Mouse (Mus musculus) gastrocnemius, postnatal 14 days (tissue): ENCODE measurements around the gene Gimap5. TPM values are rescaled to one million over a fixed set of nuclear protein-coding genes. Genes with fewer than 3 reads are reported as not detected.

Source experiments
- DNase-seq: peaks from one replicate; pipeline ENCODE4 v3.0.0; 2021; ENCODE audit warnings: mixed read lengths
- intact Hi-C: fragments of 180-260 bp; cut with DNase I; formaldehyde crosslinking; loops from one replicate; pipeline ENCODE4 v1.15.1; 2025; ENCODE audit warnings: low total_unique reads
- long read RNA-seq, 2 experiments: library from polyadenylated mRNA; stranded (forward); transcript quantifications; one replicate each; pipeline ENCODE4 v2.0.0; 2021
- total RNA-seq, 2 experiments: library from RNA; stranded (reverse); gene quantifications; 2 replicates each; pipeline ENCODE4 v1.2.3; 2021

The Gimap5 gene
- 1 to 10 TPM; 3.6 to 4.5 TPM for total RNA-seq
- long read RNA-seq, experiment 1, transcript Gimap5-201 (3 exons, 1,953 nt), result major isoform, 5 of 8 reads
- long read RNA-seq, experiment 1, partial matches to known transcripts, result 0 of 8 reads
- long read RNA-seq, experiment 1, other reads (novel, unspliced or antisense), result 2 of 8 reads
- long read RNA-seq, experiment 2, partial matches to known transcripts, result 0 of 2 reads
- long read RNA-seq, experiment 2, other reads (novel, unspliced or antisense), result 1 of 2 reads

DNA sequence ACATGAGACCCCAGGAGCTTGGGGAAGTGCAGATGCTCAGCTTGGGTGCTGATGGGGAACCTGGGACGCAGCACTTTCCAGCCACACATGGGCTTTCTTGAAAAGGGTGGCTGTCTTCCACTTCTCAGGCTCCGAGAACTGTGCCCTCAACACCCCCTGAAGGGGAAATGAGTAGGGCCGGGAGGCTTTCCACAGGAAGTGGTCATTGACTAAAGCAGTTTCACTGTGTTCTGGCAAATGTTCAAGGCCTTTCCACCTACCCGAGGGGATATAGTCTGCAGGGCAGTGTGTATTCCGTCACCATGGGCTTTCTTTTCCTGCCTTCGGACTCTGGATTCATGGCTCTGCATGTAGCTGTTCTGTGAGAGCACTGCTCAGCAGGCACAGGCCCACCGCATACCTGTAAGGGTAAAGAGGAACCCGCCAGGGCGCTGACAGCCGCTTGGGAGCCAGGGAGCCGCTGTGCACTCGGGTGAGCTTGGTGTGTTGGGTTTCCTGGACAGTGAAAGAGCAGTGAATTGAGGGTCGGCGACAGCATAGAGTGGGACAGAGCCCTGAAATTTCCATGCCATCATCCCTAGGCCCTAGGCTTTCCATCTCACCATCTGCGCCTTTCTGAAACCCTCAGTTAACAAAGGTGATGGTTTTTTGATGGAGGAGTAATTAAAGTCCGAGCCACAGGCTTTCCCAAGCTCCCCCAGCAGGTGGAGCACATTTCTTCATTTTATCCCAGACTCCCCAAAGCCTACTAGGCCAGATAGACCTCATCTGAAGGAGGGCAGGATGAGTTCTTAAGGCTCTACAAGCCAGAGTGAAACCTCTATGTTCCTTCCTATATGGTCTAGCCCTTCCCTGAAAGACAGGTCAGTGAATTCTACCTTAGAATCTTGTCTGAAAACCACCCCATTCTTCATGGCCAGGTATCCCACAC, at the start of gene Gimap5:
Gene Gimap5, plus strand, starts transcription at position 239 of the 931 bp plus-strand sequence.
- intact Hi-C loops, result no loop called here
- DNase-seq, result peak; percentile 22

DNA sequence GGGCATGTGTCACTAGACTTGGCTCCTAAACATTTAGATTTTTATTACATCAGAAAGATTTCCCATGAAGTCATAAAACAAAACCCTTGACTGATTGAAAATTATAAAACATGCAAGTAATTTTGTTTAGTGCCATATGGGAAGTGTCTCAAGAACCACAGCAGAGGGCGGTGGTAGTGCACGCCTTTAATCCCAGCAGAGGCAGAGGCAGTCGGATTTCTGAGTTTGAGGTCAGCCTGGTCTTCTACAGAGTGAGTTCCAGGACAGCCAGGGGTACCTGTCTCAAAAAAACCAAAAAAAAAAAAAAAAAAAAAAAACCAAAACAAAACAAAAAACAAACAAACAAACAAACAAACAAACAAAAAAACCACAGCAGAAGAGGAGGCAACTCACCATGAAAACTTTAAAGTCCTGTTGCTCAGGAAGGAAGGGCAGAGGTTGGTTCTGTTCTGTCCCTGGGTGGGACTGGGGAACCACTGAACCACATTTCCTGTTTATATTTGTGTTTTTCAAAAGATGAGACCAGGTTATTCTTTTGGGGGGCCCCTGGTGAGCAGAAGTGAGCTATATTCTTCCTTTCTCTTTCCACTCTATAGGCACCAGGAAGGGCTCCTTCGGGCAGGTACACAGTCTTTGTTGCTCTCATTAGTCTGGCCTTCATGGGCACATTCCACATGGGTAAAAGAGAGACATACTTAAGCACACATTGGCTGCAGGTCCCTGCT, 49.0 kb upstream of the Gimap5 start:
- no peak for DNase-seq
- intact Hi-C loops, result no loop called here

DNA sequence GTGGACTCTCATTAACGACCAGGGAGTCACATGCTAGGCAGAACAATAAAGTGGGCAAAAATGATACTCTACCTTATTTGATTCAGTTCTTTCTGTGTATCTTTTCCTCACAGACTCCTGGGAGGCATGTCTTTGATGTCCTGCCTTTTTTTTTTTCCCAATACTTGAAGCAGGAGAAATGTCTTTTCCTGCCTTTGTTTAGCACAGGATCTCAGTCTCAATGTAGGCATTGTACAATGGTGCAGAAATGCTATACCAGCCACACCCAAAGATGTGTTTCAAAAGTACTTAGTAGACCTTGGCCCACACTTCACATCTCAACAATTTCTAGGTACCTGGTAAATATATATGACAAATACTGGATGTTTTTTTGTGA, 48.5 kb upstream of the Gimap5 start:
- intact Hi-C loops, result no loop called here
- no peak for DNase-seq

DNA sequence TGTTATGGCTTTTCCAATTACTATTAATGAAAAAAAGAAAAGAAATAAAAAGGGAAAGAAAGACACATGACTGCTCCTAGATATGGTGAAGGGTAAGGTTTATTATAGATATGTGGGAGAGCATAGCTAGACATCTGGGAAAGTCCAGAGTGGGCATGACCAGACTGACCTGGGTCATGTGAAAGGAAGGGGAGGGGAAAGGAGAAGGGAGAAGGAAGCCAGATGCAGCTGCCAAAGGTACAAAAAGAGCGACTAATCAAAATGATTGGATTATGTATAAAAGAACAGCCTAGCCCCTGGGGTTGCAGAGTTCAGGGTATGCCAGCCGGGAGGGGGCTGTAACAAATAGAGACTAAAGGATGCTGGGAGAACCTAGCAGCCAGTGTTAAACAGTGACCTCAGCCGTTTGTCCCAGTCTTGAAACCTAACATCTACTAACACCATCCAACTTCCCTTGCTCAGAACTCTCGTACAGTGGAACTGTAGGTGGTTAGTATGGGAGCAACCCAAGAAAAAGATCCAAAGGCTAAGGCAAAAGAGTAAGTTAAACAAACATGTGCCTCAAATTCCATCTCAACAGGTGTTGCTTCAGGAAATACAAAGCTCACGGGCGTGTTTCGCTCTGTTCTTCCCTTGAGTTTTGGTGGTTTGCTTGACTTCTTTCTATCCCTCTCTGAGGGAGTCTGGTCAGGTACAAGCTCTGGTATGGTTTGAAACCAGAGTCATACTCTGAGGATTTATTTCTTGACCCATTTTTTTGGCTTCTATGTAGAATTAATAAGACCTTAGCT, 47.7 kb upstream of the Gimap5 start:
- intact Hi-C loops, result no loop called here
- no peak for DNase-seq

DNA sequence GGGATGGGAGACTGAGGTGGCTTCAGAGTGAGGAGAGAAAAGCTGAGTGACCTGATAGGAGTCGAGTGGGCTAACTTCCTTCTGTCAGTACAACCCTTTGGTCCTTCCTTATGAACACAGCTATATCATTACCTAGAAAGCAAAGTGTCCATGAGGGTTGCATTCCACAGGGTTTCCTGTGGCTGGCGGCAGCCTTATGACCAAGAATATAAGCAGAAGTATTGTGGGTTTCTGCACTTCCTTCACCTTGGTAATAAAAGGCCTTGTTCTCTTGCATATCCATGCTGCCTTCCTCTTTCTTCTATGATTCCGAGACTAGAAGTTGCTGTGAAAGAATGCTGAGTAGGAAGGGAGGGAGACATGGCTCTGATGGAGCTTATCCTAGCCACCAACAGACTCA, 47.1 kb upstream of the Gimap5 start:
- intact Hi-C loops, result no loop called here
- DNase-seq, result no peak

DNA sequence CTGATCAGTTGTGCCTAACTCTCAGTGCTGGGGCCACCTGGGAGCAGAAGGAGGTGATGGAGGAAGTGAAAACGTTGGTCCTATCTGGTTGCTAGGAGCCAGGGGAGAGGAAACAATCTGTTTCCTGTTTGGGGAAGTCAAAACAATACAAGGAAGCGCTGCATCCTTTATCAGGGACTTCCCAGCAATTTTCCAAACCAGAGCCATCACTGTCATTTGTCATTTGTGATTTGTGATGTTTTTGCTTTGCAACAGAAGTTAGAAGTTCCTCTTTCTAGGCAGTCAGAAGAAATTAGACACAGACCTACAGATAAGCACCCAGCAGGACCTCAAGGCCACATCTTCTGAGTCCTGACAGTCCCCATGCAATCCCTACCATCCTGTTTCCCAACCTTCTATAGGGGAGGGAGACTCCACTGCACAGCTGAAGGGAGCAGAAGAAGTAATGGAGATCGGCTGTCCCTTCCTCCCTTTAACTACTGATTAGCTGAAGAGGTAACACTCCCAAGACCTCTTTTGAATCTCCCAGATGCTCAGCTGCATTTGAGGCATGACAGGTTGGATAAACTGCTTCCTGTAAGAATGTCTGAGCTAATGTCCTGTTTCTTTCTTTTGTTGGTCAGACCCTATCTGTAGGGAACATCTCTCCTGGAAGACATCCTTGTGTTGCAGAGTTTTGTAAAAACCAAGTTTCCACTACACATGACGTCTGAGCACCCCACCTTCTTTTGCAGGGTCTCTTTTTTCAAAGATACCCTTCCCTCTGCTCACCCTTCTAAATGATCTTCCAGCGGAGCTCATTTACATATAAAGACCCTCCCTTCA, 45.5 kb upstream of the Gimap5 start:
- intact Hi-C loops, result no loop called here
- DNase-seq, result no peak

DNA sequence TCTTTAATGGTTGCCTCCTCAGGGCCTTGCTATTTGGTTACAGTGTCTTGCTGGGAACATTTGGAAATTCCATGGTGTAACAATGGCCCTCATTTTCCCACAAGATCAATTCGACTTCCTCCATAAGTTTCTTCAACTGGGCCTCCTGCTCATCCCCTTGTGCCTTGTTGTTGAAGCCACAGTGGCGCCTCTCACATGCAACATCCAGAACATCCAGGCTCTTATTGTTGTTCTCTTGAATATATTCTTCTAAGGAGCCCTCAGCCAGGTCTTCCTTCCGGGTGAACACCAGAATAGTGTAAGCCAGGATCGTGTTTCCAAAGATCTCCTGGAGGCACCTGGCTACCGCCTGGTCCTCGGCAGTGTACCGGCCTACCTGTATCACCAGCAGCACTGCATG, 43.9 kb upstream of the Gimap5 start:
- intact Hi-C loops, result no loop called here
- no peak for DNase-seq

DNA sequence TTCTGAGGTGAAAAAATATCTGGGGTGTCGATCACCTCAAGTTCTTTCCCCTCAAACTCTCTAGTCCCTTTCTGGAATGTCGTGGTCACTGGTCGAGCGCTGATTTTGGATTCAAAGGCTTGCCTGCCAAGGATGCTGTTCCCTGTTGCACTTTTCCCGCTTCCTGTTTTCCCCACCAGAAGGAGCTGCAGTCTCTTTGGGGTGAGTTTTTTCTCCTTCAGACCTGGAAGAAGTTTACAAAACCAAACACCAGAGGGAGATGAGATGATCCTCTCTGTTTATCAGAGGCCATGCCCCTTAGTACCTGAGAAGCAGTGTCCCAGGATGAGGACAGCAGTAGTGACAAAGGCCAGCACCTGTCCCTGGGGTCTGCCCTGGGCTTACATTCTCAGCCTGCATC, 43.4 kb upstream of the Gimap5 start:
- no peak for DNase-seq
- intact Hi-C loops, result no loop called here

DNA sequence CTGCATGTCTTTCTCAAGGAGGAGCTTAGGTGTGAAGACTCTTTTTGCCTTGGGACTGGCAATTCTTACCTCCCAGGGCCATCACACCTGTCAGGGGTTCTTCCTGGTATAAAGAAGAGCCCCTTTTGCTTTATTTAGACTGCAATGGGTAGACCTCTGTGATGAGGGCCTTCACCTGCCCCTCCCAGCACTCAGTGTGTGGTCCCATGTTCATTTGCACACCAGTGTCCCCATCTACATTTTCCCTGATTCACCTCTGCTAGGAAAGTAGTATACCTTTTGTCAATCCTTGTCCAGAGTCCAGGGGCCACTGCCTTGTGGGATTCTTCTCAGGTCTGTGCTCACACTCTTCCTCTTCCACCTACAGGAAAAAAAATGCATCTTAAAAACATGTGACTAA, 41.9 kb upstream of the Gimap5 start:
- DNase-seq, result no peak
- intact Hi-C loops, result loop anchor here (2.0 kb wide), 1 partner anchor 53 kb away; no protein-coding TSS in a partner anchor

DNA sequence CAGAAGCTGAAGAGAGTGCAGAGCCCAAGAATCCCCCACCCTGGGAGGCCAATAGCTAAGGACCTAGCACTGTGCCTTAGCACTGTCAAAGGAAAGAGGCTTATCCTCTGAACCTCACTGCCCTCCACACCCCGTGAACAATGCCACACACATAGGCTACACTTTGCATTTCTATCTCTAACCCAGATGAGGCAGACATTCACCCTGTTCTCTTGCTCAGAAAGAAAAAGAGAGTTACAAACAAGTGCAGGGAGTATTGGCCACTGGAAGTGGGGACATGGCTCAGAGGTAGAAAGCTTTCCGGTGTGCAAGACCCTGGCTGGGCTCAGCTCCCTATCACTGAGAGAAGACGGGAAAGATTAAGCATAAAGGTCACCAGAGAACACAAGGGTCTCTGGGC, 39.9 kb upstream of the Gimap5 start:
- intact Hi-C loops, result no loop called here
- no peak for DNase-seq

DNA sequence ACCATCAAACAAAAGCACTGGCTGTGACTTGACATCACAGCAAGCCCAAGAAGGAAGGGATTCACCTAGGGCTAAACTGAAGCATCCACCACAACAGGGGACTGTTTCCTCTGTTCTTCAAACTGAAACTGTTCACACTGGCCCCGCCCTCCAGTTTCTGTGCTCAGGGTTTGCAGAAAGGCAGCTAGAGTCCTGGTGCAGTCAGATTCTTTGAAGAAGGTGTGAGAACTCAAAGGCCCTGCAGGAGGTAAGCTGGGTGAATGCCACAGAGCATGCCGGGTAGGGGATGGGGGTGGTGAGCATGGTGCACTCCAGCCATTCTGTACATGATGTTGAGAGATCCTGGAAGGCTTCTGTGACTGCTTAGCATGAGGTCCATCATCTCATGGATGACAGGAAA, 27.5 kb upstream of the Gimap5 start, which contains the start of the genes Gm28053 and Gimap7:
Gene Gm28053, plus strand, starts transcription at position 153 of the 400 bp plus-strand sequence.
Gene Gimap7, plus strand, starts transcription at position 167 of the 400 bp plus-strand sequence.
- no peak for DNase-seq
- intact Hi-C loops, result no loop called here

DNA sequence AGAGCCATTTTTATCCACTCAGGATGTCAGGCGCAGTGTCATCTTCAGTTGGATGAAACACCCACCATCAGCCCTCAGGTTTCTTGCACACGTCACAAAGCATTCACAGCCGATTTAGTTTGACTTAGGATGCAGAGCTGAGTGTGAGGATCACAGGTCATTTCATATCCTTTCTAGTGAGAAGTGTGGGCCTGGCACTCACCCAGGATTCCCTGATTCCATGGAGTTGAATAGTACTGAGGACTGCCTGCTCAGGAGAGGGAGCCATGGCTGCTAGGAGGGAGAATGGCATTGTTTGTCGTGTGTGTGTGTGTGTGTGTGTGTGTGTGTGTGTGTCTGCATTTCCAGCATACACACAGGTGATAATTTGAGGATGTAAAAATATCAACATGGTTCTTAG, 25.7 kb upstream of the Gimap5 start:
- intact Hi-C loops, result no loop called here
- DNase-seq, result no peak

DNA sequence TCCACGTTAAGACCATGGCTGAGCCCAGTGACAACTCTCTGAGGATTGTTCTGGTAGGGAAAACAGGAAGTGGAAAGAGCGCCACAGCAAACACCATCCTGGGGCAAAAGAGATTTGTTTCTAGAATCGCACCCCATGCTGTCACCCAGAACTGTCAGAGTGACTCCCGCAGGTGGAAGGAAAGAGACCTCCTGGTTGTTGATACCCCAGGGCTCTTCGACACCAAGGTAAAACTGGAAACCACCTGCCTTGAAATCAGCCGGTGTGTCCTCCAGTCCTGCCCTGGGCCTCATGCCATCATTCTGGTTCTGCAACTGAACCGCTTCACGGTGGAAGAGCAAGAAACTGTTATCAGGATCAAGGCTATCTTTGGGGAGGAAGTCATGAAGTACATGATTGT, 22.5 kb upstream of the Gimap5 start:
- intact Hi-C loops, result no loop called here
- no peak for DNase-seq

DNA sequence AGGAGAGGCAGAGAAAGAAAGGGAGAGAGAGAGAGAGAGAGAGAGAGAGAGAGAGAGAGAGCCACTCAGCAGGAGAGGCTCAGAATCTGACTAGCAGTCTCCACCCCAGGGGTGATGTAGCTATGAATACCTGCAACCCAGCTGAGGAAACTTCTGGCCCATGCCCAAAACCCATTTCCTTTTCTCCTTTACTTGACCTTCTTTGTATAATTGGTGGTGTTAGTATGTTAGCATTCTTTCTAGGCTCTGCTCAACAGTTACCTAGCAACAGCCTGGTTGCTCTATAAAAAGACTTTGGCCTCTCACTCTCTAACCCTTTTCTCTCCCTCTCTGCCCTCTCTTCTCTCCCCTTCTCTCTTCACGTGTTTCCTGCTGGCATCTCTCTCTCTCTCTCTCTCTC, 20.5 kb upstream of the Gimap5 start:
- DNase-seq, result peak; percentile 25
- intact Hi-C loops, result no loop called here

DNA sequence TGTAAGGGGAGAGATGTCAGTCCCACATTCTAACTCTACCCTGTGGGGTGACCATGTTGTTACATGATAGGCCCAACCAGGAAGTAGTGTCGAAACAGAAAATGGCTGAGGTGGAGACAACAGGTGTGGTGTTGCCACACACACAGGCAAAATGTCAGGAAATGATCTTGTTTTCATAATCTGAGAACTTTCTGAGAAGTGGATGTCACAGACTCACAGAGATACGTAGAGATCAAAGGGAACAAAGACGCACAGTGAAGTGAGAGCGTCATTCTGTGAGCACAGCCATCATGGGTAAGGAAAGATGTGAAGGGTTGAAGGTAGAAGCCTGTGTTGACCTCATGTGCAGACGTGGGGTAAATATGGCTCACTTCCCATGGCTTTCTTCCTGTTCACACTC, 18.2 kb upstream of the Gimap5 start:
- no peak for DNase-seq
- intact Hi-C loops, result no loop called here

DNA sequence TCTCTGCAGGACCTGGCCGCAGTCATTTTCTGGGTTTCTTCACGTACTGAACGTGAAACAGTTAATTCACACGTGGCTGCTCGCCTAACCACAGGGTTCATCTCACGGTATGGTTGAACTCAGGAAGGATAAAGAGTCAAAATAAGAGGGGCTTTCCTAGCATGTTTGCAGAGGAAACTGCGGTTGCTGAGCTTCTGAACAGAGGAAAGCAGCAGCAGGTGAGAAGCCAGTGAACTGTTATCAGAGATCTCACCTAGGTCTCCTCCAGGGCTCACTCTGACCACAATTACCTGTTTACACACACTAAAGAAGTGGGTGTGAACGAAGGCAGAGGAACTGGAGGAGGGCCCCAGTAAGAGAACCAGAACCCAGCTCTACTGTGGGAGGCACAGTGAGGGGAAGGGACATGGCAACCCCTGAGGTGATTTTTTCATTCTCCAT, 13.1 kb upstream of the Gimap5 start:
- intact Hi-C loops, result no loop called here
- no peak for DNase-seq

DNA sequence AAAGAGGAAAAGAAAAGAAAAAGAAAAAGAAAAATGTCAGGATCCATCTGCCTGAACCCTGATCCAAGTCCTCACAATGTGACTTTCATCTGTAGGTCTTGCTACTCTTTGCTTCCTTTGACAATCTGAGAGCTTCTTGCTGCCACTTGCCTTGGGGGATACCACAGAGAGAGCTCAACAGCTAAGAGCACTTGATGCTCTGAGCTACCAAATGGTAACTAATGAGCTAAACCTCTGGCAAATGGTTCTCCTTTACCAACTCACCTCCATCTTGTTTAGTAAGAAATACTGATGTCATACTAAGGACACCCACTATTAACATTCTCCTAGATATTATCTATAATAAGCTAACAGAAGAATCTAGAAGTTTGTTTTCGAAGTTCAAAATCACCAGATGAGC, 12.3 kb upstream of the Gimap5 start:
- no peak for DNase-seq
- intact Hi-C loops, result no loop called here

DNA sequence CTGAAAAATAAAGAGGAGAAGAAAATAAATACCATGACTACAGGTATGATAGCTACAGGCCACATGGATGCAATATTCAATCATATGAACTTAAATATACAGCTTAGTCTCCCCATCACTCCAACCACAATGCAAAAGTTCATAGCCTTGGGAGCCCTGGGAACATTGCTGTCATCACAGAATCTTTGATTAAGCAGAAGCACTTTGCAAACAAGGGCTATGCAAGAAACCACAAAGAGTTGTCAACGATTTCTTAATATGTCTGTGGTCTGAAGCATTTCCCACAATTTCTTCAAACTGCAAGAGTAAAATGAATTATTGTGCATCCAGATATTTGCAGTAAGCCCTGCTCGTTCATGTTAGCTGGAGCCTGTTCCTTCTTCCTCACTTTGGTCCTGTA, 8.9 kb upstream of the Gimap5 start:
- intact Hi-C loops, result no loop called here

DNA sequence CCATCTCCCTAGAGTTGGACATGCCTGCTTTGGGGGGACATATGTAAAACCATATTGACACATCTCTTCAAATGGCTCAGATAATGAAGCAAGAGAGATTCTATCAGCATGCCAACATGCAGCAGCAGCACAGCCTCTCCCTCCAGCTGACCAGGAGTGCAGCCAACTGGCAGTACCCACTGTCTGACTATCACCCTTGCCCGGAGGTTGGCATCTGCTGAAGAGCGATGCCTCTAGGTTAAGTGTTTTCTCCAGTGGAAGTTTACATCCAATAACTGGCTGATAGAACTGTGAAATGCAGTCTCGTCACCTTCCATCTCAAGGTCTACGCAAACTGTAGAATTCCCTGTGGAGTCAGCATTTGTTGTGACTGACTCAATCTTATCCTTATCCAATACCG, 8.3 kb upstream of the Gimap5 start:
- intact Hi-C loops, result no loop called here
- DNase-seq, result no peak

More for the DNA sequence above, 8.9 kb upstream of the Gimap5 start:
- no peak for DNase-seq
